Mouse (Mus musculus) heart, postnatal 25 days (tissue): ENCODE data around the gene Tcea3. TPM values are rescaled to one million over a fixed set of nuclear protein-coding genes. Genes with fewer than 3 reads are reported as not detected.

Experiments used
- DNase-seq: peaks from one replicate; pipeline ENCODE4 v3.0.0; 2022; ENCODE audit warnings: low spot score
- intact Hi-C: fragments of 180-260 bp; cut with DNase I; formaldehyde crosslinking; loops from one replicate; pipeline ENCODE4 v1.15.1; 2025
- total RNA-seq, 2 experiments: library from RNA; stranded (reverse); gene quantifications; 2 replicates each; pipeline ENCODE4 v1.2.3; 2021

Gene Tcea3
- total RNA-seq, 2 experiments from 2014 or later: 101 to 111 TPM

DNA sequence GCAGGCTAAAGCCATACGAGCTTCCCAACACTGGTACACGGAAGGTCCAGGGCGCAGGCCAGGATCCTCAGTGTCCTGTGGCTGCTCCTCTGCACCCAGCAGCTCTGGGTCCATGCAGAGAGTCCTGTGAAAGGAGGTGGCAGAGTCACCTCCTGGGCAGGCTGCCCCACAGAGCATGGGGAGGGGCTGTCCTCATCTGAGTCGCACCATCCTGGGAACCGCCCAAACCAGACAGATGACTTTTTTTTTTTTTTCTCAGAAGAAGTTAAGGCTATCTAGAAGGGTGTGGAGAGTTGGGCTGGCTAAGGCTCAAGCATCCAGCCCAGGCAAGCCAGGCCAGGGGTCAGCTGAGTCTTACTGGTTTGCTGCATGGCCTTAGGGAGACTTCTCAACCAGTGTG, 18.9 kb upstream of the Tcea3 start:
- DNase-seq: no peak
- intact Hi-C loops: no loop called here

DNA sequence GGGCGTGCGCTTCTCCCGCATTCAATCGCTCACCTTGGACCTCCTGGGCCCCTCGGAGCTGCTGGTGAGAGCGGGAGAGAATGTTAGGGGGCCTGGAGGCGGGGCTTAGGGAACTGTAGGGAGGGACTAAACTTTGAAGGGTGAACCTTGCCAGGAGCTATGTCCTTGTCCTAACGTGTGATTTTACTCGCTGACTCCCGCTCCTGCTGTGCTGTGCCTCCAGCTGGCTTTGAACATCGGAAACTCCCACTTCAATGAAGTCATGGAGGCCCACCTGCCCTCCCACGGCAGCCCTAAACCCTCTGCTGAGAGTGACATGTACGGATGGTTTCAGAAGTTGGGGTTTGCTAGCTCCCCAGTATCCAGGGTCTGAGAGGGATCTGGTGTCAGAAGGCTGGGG, 8.9 kb upstream of the Tcea3 start:
- no peak for DNase-seq
- intact Hi-C loops: loop anchor here (2.0 kb wide), 2 partner anchors 18 to 36 kb away; no protein-coding TSS in a partner anchor

DNA sequence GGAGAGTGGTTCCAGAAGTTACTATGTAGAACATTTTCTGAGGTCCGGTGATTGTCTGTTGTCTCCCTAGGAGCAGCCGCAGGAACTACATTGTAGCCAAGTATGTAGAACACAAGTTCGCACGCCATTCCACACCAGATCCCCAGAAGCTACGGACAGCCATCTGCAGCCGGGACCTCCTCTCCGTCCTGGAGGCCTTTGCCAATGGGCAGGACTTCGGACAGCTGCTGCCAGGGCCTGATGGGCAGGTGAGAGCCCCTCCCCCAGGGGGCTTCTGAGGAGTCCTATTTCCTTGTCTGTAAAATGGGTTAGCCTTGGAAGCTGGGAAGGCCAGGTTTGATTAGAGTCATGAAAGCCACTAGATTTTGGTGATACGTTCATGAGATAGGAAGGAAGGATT, 8.4 kb upstream of the Tcea3 start:
- DNase-seq: no peak
- intact Hi-C loops: loop anchor here (2.0 kb wide), 2 partner anchors 18 to 36 kb away; no protein-coding TSS in a partner anchor

DNA sequence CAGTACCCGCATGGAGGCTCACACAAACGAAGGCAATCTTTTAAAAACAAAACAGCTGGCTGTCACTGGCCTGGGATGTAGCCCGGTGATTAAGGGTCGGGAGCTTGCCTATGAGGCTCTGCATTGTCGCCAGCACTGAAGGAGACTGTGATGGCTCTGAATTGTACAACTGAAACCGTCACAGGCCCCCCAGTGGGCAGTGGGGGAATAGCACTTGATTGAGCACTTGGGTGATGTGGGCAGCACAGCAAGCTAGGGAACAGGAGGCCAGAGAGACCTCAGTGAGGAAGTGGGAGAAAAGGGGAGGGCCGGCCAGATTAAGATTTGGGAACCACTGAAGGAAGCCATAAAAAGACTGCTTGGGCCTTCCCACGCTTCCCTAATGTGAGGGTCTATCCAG, 7.9 kb upstream of the Tcea3 start:
- intact Hi-C loops: loop anchor here (2.0 to 5.0 kb wide), 3 partner anchors 19 to 77 kb away; no protein-coding TSS in a partner anchor
- DNase-seq: peak; percentile 73

DNA sequence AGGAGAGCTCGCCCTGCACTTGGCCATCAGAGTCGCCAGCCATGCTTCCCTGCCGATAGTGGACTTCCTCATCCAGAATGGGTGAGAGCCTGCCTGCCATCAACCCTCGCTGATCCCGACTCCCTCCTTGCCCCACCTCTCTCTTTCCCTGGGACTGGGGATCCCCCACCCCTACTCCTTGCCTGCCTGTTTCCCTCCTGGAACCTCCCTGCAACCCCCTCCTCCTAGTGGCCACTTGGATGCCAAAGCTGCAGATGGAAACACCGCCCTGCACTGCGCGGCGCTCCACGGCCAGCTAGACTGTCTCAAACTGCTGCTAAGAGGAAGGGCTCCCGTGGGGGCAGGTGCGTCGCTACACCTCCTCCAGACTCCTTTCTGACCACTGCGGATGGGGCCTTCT, 7.4 kb upstream of the Tcea3 start:
- intact Hi-C loops: loop anchor here (5.0 kb wide), 1 partner anchor 78 kb away; no protein-coding TSS in a partner anchor
- no peak for DNase-seq

DNA sequence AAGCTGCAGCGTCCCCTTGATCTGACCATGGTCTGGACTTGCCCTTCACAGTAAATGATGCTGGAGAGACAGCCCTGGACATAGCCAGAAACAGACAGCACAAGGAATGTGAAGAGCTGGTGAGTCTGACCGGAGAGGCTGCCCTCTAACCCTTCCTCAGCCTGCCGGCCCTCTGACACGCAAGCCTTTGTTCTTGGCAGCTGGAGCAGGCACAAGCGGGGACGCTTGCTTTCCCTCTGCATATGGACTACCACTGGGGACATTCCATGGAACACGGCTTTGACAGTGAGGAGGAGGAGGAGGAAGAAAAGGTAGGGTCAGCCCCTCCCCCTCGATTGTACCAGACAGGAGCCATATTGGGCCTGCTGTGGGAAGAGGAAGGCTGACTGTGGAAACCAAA, 6.6 kb upstream of the Tcea3 start:
- no peak for DNase-seq
- intact Hi-C loops: loop anchor here (5.0 kb wide), 1 partner anchor 79 kb away; no protein-coding TSS in a partner anchor

DNA sequence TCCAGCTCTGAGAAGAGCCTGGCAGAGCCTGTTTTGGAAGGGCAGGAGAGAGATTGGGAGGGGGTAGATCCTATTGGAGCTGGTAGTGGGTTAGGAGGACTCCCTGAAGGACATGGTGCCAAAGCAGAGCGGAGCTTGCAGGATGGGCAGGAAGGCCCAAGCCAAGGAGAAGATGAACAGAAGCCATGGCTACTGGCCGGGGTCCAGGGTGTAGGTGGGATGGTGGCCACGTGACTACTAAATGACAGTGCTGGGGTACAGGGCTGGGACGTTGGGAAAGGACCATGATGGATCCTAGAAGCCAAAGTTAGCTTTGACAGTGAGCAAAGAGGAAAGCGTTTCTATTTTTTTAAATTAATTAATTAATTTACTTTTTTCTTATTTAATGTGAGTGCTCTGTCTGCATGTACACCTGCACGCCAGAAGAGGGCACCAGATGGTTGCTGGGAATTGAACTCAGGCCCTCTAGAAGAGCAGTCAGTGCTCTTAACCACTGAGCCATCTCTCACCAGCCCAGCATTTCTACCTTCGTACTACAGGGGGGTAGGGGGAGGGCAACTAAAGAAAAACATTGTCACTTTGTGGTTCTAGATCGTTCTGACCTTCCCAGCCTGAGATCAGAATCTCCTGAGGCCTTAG, 5.3 kb upstream of the Tcea3 start:
- intact Hi-C loops: loop anchor here (5.0 kb wide), 1 partner anchor 80 kb away; no protein-coding TSS in a partner anchor
- no peak for DNase-seq

DNA sequence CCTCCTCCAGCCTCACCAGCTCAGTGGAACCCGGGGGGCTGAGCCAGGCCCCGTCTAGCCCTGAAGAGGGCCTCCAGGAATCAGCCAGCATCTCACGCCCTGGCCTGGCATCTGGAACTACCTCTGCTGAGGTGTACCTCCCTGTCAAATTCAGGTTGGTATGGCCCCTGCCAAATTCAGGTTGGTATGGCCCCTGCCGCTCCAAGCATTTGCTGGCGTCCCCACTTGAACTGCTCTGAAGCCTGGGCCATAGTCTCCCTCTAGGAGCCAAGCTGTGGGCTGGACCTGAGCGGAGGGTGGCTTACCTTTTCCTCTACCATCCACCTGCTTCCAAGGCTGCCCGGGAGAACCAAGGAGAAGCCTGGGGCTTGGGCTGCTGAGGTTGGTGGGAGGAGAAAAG, 4.8 kb upstream of the Tcea3 start:
- intact Hi-C loops: loop anchor here (5.0 kb wide), 1 partner anchor 80 kb away; no protein-coding TSS in a partner anchor
- no peak for DNase-seq

DNA sequence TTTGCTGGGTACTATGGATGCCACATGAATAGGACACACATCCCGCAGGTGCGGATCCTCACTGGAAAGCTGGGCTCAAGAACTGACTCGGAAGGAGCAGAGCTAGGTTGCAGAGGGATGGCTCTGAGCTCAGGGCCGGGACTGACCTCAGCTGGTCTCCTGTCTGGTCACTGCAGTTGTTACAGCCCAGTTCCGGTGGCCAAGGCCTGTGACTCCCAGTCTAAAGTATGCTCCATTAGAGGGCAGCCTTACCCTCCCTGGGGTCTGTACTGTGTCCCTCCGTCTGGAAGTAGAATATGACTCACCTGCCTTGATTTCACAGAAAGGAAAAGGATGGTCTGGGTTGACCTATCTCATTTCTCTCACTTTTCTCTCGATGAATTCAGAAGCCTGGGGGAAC, 3.3 kb upstream of the Tcea3 start:
- intact Hi-C loops: loop anchor here (5.0 kb wide), 1 partner anchor 82 kb away; no protein-coding TSS in a partner anchor
- DNase-seq: no peak

DNA sequence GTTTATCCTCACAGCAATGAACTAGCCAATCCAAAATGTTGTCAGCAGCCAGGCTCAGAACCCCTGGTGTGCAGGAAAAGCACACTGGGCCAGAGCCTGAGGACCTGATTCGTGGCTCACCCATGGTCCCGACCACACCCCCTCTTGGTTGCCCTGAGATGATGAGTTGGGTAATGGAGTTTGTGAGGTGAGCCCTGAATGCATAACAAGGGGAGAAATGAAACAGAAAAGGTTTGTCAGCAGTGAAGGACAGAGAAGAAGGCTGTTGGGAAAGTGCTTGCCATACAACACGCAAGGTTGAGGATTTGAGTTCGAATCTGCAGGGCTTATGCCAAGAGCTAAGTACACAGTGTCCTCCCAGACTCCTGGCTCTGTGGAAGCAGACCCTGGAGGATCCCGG, 1.8 kb upstream of the Tcea3 start:
- no peak for DNase-seq
- intact Hi-C loops: no loop called here

DNA sequence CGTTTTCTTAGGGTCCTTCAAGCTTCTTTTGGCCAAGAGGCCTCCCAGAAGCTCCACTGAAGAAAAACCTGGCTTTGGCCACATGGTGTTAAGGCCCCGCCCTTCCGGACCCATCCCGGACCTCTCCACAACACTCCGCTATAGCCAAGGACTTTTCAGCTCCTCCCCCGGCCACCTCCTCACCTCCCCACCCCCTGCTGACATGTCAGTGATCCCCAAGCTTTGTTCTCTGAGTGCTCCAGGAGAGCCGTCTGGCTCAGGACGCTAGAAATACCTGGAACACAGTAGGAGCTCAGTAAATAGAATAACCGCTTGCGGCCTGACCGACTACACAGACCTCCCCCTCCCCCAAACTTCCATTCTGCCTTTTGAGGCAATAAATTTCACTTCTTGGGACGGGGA, 960 bp upstream of the Tcea3 start:
- DNase-seq: no peak

DNA sequence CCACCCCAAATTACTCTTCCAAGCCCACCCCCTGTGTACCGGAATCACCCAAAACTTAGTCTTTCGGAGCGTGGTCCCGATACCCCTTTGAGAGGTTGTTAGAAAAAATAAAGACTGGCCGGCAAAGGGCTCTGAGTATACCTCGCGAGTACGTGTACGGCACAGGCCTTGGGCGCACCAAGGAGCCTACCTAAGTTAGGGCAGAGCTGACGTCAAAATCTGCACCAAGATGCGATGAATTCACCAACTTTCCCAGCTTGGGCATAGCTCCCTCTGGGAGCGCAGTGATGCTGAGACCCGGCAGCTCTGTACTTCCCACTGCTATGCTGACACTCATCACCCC, 172 bp upstream of the Tcea3 start:
- intact Hi-C loops: no loop called here
- DNase-seq: no peak

More for the DNA sequence above, 960 bp upstream of the Tcea3 start:
- intact Hi-C loops: no loop called here

DNA sequence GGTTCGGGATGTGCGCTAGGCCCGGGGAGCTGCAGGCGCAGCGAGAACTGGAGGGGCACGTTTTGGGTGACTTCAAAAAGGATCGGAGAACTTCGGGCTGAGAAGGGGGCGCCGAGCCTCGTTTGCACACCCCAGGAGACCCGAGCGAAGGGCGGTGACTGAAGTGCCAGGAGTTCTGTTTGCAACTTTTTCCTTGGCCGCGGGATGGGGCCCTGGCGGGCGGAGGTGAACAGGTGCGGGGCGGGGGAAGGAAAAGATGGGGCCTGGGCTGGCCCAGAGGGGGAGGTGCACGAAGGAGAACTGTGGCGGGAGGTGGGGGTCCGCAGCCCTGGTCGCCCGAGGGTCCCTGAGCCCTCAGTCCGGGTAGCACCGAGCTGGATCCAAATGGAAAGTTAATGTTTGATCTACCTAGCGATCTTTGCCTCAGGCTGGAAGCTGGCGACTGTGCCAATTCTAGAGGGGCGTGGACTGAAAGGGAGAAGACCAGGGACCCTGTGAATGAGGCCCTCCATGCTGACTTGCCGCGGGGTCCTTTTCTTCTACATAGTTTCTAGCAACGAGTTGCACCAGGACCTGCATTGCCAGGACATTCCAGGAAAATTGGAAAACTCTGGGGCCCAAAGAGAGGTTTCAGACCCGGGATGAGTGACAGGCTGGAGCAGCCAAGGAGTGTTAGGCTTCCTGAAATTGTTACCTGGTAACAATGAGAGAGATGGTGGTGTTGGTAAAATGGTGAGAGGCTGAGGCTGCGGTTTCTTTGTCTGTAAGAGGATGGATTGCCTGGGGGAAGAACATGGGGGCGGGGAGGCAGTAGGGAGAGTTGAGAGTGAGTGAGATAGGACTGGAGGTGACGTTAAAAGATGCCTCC, 1.2 kb downstream of the Tcea3 start:
- intact Hi-C loops: no loop called here

DNA sequence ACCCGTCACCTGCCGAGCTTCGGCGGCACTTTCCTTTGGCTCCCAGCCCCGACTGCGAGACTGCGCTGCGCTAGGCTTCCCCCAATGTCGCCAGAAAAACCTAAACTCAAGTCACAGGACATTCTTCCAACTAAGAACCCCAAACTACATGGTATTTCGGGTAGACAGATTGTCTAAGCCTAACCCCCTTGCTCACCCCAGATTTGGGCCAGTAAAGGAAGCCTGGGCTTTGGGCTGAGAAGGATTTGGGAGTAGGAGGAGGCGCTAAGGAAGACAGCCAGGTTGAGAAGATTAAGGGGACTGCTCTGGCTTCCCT, 1.8 kb downstream of the Tcea3 start:
- no peak for DNase-seq
- intact Hi-C loops: no loop called here

More for the DNA sequence above, 1.2 kb downstream of the Tcea3 start:
- no peak for DNase-seq

DNA sequence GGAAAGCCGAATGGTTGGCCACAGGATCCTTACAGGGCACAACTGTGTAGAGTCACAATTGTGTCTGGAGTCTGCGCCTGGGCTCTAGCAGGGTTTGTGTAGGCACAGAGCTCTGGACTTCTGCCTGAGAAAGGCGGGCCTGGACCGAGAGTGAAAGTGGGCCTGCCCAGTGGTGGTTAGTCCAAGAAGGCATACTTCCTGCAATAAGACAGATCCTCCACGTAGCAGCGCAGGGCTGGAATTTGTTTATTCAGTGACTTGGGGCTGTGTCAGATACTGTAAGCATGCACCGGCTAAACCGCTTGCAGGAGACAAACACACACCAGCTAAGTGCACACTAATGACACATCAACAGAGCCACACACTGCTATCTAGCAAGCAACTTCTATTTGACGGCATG, 2.3 kb downstream of the Tcea3 start:
- peak; percentile 52 for DNase-seq

DNA sequence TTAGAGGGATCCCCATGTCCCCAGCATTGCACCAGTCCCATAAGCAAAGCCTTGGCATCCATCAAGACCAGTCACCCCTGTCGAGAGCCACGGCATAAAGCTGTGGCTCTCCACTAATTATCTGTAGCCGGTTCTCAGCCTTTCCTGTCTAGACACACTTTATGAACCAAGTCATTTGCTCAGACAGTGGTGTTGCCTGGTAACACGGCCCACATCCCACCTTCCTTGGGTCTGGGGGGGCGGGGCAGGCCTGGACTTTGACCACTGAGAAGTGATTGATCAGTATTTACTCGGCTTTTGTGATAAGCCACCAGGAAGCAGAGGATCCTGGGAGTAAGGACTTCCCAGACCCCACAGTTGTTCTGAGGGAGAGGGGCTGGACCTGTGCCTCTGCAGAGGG, 8.4 kb downstream of the Tcea3 start:
- intact Hi-C loops: loop anchor here (5.0 kb wide), 1 partner anchor 366 kb away; the partner anchor contains the start of gene Lactbl1
- DNase-seq: no peak

More for the DNA sequence above, 2.3 kb downstream of the Tcea3 start:
- intact Hi-C loops: no loop called here

DNA sequence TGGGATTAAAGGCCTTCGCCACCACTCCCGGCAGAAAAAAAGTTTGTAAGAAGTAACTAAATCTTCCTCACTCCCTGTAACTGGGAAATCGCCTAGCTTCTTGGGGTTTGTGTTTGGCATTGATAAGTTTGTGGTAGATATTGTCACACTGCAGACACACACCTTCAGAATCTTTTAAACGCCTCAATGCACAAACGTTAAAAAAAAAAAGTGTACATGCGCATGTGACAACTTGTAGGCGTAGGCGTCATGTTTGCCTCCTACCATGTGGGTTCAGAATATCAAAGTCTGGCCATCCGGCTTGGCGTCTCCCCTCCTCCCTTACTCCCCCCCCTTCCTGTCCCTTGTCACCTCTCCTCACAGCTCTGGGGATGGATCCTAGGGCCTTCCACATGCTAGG, 9.2 kb downstream of the Tcea3 start:
- no peak for DNase-seq
- intact Hi-C loops: loop anchor here (1.0 to 5.0 kb wide), 2 partner anchors 68 to 366 kb away; partner anchors contain the start of gene Lactbl1

DNA sequence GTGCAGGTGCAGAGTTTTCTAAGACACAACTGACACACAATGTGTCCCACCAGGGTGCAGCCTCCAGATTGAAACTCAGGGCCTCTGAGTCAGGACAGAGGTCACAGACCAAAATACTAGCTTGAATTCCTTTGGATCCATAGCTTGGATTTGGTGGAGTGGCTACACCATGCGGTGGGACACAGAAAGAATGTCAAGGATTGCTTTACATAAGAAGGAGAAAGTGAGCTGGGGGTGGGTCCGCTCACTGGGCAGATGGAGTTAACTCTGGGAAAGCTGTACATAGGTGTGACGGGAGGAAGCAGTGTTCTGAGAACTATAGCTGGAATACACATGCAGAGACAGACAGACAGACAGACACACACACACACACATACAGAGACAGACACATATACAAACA, 12.4 kb downstream of the Tcea3 start:
- intact Hi-C loops: loop anchor here (1.0 to 5.0 kb wide), 2 partner anchors 22 to 362 kb away; partner anchors contain the start of gene Lactbl1
- no peak for DNase-seq

DNA sequence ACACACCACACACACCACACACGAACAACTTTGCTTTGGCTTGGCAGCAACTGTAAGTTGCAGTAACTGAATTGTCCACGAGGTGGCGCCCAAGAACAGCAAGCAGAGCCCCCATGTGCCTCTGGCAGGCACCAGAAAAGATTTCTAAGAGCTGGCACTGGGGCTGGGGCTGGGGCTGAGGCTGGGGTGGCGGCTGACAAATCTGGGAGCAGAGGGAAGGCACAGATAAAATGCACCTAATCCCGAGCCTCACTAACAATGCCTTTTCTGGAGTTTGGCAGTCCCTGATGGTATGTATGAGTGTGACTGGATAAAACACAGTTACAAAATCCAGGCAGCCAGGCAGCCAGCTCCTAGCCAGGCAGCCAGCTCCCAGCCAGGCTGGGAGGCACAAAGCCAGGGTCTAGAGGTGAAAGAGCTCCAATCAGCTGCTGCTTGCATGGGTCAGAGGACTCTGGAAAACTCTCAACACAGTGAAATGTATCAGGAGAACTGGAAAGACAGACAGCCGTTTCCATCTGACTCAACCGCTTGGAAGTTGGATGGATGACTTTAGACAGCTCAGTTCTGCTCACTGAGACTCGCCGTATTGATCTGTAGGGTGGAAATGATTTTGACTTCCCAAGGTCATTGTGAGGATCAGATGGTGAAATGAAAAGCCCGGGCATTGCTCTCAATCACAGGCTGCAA, 13.1 kb downstream of the Tcea3 start:
- intact Hi-C loops: loop anchor here (1.0 kb wide), 2 partner anchors 22 to 63 kb away; no protein-coding TSS in a partner anchor
- DNase-seq: peak; percentile 56

DNA sequence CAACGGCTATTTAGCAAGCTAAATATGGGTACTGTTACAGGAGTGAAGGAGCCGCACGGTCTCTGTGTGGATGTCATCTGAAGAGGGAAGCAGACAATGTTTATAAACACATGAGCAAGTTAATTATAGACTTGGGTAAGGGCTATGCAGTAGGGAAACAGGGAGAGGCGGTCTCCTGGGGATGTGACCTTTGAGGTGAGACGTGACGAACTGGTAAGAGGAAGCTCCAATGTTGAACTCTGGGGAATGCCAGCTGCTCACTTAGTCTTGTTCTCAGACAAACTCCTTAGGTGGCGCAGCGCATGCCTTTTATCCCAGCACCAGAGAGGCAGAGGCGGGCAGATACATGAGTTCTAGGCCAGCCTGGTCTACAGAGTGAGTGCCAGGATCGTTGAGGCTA, 14.4 kb downstream of the Tcea3 start:
- intact Hi-C loops: loop anchor here (1.0 kb wide), 1 partner anchor 61 kb away; no protein-coding TSS in a partner anchor
- no peak for DNase-seq
